Mouse (Mus musculus) urinary bladder, adult 18-20 months (tissue): ENCODE data around the gene Smim12.

Source experiments
- DNase-seq, 2 experiments: peaks; one replicate each; pipeline ENCODE4 v3.0.0; 2022; ENCODE audit warnings: low spot score in 2 of 2, mixed read lengths in 2 of 2

Gene Smim12

GRCm38 (mm10) chr4:127243552-127243951 is at the start of gene Smim12:
Gene Smim12 (plus strand): TSS chr4:127243784.
- peak; percentile 96 to 99 for DNase-seq

DNA sequence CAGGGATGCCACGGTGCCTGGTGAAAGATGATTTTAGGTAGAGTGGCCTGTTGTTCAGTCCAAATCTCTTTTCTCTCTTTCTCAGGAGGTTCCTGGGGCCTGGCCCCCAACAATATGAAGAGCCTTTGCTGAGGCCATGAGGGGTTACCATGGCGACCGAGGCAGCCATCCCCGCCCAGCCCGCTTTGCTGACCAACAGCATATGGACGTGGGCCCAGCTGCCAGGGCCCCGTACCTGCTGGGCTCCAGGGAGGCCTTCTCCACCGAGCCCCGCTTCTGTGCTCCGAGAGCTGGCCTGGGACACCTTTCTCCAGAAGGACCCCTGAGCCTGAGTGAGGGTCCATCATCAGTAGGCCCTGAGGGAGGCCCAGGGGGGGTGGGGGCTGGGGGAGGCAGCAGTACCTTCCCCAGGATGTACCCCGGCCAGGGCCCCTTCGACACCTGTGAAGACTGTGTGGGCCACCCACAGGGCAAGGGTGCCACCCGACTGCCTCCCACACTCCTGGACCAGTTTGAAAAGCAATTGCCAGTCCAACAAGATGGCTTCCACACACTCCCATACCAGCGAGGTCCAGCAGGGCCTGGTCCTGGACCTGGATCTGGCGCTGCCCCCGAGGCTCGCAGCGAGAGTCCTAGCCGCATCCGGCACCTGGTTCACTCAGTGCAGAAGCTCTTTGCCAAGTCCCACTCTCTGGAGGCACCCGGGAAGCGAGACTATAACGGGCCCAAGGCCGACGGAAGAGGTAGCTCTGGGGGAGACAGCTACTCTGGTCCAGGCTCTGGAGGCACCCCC is 48.9 kb upstream of the Smim12 start:
- no peak for DNase-seq

GRCm38 (mm10) chr4:127198609-127199008 is 45.0 kb upstream of the Smim12 start:
- no peak for DNase-seq

GRCm38 (mm10) chr4:127199406-127199805 is 44.2 kb upstream of the Smim12 start:
- DNase-seq = no peak

DNA sequence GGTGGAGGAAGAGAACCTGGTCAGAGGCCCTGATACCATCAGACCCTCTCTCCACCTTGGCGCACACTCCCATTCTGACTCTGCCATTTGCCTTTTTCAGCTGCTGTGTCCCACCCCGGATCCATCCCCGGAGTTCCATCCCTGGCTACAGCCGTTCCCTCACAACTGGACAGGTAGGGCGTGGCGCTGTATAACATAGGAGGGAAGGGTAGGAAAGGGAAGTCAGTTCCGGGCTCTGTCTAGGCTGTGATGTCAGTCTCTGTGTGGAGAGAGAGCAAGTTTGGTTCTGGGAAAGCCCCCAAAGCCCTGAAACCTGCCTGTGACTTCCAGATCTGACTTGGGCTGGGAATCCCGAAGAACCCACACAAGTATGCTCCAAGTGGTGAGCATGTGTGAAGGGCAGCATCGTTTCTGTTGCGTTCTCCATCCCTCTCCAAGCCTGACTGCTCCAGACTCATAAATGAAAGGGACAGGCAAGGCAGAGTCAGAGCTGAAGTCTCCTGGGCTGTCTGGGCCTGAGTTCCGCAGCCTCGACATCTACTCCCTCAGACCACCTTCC is 43.3 kb upstream of the Smim12 start:
- DNase-seq = no peak

DNA sequence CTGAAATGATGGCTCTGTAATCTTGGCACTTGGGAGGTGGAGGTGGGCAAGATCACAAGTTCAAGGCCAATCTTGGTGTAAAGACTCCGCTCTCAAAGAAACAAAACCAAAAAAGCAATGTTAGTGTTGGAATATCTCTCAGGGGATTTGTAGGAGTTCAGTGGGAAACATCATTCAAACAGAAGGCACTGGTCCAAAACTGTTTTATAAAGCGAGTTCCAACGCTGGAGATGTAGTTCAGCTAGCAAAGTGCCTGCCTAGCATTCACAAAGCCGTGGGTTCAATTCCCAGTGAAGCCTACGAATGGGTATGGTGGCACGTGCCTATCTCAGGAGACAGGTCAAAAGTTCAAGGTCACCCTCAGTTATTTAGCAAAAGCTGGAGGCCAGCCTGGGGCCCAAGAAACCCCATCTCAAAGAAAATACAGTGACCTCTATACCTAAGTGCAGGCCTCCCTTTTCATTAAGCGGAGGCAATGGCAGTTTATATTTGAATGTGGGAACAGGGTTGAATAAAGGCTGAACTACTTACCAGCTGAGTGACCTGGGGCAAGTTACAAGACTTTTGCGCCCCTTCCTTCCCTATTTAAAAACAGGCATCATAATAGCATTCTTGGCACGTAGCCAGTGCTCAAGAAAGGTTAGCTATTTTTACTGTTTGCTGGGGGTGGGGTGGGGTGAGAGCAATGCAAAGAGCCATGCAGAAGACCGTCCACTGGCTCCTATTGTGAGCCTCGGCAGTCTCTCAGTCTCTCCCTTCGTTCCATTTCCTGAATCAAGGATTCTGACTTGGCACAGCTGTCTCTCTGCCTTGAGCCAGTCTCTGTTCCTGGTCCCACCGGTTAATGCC is 42.6 kb upstream of the Smim12 start:
- DNase-seq = no peak

DNA sequence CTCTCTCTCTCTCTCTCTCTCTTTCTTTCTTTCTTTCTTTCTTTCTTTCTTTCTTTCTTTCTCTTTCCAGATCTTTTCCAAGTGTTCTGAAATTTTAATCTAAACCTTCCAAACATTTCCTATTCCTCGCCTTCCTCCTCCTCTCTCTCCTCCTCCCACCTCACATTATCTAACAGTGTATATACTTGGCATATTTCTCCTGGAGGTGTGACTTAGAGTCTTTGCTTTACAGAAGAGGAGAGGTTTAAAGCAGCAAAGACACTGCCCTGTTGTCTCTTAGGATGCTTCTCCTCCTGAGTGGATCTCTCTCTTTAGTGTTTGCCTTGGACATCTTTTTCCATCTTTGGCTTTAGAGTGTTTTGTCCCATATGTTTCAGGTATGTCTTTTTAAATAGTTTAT is 40.5 kb upstream of the Smim12 start:
- no peak for DNase-seq

DNA sequence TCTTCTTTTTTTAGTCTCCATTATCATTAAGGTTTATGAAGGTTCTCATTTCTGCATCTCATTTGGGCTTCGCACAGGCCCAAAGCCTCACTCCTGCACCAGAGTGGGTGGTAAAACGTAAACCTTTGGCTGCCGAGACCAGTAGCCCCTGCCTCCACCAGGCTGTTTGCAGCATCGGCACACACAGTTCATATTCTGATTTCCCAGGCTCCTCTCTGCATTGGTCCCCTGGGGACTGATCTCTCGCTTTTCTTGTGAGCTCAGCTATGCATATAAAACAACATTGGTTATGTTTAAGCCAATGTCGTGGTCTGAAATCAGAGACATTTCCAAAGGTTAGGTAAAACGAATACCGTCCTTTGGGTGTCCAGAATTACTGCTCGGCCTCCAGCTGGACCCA is 32.3 kb upstream of the Smim12 start:
- DNase-seq = no peak

DNA sequence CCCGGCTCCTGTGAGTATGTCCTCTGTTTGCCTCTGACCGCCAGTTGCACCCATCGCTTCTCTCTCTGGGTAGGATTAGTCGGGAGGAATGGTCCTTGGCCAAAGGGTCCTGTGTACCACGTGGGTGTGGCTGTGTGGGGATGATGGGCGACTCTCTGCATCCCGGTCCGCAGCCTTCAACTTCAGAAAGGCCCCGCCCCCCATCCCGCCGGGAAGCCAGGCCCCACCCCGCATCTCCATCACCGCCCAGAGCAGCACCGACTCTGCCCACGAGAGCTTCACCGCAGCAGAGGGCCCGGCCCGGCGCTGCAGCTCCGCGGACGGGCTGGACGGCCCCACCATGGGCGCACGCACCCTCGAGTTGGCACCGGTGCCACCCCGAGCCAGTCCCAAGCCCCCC is 29.1 kb upstream of the Smim12 start:
- DNase-seq = no peak

- no peak for DNase-seq
Measured at GRCm38 (mm10) chr4:127215103-127215502, 28.5 kb upstream of the Smim12 start.

GRCm38 (mm10) chr4:127215799-127216198 is 27.8 kb upstream of the Smim12 start:
- no peak for DNase-seq

DNA sequence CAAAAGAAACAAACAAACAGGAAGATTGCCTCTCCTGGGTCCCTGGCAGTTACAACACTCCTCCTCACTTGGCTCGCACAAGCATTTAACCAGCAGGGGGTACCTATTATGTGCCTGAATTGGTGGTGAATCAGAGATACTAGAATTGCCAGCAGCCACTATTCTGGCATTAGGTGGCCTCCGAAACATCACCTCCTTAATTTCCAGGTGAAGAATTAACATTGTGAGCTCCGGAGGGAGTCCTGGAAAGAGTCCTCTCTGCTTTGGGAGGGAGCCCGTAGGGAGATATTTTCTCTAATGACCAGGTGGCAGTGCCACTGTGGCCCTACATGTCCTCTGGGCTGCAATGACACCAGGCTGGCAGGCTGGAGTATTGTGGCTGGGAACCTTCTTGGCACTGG is 27.3 kb upstream of the Smim12 start:
- no peak for DNase-seq

GRCm38 (mm10) chr4:127217048-127217447 is 26.5 kb upstream of the Smim12 start:
- no peak for DNase-seq

GRCm38 (mm10) chr4:127223291-127223690 is 20.3 kb upstream of the Smim12 start:
- DNase-seq = no peak

GRCm38 (mm10) chr4:127223755-127224154 is 19.8 kb upstream of the Smim12 start:
- DNase-seq = no peak

GRCm38 (mm10) chr4:127224444-127225100 is 19.0 kb upstream of the Smim12 start:
- DNase-seq = no peak

DNA sequence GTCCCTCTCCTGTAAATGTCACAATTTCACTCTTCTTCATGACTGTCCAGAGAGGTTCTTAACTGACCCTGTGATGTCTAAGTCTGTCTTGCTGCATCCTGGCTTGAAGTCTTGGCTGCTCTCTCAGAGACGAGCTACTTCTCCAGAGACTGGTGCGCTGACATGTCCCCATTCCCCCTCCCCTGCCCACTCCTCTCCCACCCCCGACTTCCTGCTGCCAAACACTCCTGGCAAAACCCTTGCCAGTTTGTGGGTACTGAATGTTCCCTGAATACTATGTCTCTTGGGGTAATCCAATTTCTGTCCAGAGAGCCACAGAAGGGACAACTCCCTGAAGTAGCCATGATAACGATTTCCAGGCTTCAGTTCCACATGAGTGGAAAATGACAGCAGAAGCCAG is 17.5 kb upstream of the Smim12 start:
- no peak for DNase-seq

GRCm38 (mm10) chr4:127227051-127227673 is 16.4 kb upstream of the Smim12 start:
- no peak for DNase-seq

DNA sequence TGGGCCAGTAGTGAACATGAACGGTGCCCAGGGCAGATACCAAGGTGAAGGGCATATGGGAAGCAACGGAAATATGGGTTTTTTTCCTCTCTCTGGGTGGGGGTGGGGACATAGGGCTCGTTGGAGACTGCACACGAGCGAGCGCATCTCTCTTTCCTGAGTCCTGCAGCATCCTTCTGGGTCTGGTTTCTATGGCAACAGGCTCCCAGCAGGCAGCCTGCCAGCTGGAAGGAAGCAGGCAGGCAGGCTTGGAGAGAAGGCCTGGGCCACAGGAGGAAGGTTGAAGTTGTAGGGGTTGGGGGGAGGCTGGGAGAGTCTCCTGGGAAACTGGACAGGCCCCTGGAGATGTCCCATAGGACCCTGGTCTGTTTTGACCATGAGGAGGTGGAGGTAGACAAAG is 11.6 kb upstream of the Smim12 start:
- DNase-seq = no peak

DNA sequence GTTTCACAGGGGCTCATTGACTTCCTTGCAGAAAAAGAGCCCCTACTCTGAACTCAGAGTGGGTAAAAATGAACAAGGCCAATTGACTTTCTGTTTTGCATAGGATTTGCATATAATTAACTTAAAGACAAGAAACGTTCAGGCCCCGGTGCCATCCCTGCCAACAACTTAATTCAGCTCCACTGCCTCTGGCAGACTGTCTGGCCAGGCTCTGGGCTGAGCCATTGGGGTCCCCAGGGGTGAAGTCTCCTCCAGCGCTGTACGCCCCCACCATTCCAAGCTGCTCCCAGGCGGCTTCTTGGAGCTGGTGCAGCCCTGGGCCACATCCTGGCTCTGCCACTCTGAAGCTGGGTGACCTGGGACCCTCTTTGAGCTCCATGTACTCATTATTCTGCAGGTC is 11.0 kb upstream of the Smim12 start:
- no peak for DNase-seq

DNA sequence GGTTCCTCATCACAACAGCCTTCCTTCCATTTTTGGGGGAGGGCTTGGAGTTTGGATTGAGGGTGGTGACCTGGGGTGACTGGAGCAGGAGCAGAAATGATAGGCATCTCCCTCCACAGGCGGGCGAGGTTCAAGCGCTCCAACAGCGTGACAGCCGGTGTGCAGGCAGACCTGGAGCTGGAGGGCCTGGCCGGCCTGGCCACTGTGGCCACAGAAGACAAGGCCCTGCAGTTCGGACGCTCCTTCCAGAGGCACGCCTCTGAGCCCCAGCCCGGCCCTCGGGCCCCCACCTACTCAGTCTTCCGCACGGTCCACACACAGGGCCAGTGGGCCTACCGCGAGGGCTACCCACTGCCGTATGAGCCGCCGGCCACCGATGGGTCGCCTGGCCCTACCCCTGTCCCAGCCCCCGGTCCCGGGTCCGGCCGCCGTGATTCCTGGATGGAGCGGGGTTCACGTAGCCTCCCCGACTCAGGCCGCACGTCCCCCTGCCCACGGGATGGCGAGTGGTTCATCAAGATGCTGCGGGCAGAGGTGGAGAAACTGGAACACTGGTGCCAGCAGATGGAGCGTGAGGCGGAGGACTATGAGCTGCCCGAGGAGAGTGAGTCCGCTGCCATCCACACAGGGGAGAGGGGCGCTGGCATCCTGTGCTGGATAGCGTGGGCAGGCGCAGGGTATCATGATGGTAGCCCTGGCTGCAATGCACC is 10.0 kb upstream of the Smim12 start:
- no peak for DNase-seq
